Mouse (Mus musculus) layer of hippocampus, adult 9-10 months (tissue): Measurements from ENCODE around the gene Pnkd.
"Not testable (repeated sequence)": the region's sequence is repeated elsewhere in the genome, so short reads cannot be mapped to it uniquely, and the experiment has no call there.

Source experiments
- DNase-seq: peaks from one replicate; pipeline ENCODE4 v3.0.0; 2022; ENCODE audit warnings: low spot score

Gene Pnkd

DNA sequence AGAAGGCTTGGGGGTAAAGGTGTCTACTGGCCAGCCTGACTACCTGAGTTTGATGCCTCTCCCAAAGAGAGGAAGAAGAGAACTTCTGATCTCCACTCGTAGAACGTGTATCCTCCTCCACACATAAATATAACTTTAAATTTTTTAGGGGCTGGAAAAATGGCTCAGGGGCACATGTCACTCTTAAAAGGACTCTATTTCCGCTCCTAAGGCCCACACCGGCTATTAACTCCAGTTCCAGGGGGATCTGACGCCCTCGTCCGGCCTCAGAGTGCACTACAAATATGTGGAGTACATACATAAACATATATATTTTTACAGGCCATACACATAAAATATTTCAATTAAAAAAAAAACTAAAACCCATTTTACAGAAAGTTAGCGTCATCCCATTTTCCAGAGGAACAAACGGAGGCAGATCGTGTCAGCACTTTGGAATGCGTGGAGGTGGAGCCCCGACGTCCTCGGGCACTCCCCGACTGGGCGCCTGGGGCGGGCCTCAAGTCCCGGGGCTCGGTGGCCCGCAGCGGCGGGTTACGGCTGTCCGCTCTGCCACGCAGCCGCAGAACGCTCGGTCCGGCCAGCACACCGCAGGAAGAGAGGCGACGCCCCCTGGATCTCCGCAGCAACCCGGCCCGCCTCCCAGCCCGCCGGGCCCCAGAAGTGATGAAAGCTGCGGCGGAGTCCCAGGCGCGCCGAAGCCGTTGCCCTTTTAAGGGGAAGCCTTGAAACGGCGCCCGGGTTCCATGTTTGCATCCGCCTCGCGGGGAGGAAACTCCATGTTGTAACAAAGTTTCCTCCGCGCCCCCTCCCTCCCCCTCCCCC, 106.4 kb downstream of the Pnkd start, which contains the start of gene Ctdsp1:
Gene Ctdsp1 (plus strand): TSS at position 586 of the 825 bp plus-strand sequence.
- DNase-seq = peak; percentile 90

DNA sequence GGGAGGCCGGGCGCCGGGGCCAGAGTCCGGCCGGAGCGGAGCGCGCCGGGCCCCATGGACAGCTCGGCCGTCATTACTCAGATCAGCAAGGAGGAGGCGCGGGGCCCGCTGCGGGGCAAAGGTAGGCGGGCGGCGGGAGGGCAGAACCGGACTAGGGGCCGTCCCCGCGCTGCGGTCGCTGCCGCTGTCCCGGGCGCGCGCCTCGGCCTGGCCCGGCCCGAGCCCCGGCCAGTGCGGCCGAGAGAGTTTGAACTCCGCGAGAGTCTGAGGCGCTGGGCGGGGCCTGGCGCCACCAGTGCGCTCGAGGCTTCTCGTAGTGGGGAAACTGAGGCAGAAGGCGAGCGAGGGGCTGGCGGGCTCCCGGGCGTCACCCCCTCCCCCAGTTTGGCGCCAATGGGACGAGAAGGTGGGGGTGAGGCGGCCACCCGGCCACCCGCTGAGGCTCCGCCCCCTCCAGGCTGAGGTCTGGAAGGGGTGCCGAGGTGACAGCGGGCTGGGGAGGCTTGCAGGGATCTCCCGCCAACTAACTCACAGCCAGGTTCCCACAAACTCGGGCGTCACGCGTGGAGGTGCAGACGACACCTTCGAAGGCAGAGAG, 107.2 kb downstream of the Pnkd start:
- DNase-seq = no peak

DNA sequence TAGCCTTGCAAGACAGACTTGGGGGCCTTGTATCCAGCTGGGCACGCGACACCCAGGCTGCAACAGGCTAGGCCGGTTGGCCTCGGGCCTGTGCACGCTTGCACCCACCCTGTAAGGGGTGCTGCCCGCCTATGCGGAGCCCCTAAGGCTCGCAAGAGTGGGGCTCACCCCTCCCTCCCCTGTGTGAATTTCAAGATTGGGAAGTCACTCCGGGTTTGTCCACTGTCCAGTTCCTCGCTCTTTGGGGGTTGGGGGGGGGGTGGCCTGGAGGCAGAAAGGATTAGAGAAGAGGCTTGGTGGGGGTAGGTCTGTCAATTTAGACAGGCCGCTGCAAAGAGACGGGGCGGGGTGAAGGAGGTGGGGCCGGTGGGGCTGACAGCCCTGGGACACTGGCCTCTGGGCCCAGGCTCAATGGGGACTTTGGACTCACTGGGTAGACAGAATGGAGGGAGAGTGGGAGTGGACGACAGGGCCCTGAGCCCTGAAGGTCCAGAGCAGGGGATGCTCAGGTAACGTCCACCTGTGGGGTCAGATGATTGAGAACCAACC, 107.8 kb downstream of the Pnkd start:
- no peak for DNase-seq

DNA sequence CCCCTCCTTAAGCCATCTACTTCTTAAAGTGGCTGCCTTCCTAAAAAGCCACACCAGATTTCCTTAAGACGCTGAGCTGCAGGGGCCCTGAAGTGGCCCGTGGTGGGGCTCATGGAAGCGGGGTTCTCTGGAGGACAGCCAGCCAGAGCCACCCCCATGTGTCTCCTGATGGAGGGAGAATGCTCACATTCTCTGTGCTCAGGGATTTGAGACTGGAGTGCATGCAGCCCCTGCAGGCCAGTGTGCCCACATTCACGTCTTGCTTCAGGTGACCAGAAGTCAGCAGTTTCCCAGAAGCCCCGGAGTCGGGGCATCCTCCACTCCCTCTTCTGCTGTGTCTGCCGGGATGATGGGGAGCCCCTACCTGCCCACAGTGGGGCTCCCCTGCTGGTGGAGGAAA, 108.3 kb downstream of the Pnkd start:
- DNase-seq = no peak

DNA sequence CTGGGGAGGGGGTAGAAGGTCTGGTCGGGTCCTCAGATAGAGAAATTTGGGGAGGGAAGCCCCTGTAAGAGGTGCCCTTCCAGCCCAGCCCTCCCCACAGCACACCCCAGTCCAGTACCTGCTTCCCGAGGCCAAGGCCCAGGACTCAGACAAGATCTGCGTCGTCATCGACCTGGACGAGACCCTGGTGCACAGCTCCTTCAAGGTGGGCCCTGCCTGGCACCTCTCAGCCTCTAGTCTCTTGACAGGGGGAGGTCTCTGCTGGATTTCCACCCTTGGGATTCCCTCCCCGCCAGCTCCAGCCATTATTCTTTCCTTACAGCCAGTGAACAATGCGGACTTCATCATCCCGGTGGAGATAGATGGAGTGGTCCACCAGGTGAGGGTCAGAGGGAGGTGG, 109.0 kb downstream of the Pnkd start:
- DNase-seq = no peak

DNA sequence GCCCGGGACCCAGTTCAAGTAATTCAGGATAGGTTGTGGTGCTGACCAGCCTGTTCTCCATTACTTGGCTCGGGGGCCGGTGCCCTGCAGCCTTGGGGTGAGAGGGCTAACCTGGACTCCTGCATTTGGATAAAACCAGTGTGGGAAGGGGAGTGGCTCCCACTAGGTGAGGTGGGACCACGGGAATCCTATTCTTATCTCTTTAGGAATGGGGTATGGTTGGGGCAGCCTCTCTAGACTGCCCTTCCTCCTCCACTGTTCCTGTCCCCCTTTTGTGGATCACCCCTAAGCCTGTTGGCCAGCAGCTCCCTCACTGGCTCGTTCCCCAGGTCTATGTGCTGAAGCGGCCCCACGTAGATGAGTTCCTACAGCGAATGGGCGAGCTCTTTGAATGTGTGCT, 109.6 kb downstream of the Pnkd start:
- DNase-seq = no peak

DNA sequence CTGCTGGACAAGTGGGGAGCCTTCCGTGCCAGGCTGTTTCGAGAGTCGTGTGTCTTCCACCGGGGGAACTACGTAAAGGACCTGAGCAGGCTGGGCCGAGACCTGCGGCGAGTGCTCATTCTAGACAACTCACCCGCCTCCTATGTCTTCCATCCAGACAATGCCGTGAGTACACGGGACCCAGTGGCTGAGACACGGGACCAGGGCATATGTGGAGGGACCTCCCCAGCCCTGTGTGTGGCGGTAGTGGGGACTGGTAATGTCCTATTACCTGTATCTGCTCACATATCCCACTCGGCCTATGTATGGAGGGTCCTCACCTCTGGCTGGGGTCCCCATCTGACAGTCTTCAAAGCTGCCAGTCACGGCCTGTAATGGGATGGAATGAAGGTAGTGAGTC, 110.1 kb downstream of the Pnkd start:
- no peak for DNase-seq

DNA sequence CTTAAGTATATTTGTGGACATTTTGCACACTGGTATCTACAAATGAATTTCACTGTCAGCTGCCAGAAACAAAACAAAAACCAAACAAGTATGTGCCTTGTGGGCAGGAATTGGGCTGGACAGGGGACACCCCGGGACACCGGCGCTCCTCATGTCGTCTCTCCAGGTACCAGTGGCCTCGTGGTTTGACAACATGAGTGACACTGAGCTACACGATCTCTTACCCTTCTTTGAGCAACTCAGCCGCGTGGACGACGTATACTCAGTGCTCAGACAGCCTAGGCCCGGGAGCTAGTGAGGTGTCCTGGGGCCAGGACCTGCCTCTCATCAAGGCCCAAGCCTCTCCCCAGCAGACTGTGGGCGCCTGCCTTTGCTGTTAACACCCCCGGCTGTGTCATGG, 110.6 kb downstream of the Pnkd start:
- no peak for DNase-seq

DNA sequence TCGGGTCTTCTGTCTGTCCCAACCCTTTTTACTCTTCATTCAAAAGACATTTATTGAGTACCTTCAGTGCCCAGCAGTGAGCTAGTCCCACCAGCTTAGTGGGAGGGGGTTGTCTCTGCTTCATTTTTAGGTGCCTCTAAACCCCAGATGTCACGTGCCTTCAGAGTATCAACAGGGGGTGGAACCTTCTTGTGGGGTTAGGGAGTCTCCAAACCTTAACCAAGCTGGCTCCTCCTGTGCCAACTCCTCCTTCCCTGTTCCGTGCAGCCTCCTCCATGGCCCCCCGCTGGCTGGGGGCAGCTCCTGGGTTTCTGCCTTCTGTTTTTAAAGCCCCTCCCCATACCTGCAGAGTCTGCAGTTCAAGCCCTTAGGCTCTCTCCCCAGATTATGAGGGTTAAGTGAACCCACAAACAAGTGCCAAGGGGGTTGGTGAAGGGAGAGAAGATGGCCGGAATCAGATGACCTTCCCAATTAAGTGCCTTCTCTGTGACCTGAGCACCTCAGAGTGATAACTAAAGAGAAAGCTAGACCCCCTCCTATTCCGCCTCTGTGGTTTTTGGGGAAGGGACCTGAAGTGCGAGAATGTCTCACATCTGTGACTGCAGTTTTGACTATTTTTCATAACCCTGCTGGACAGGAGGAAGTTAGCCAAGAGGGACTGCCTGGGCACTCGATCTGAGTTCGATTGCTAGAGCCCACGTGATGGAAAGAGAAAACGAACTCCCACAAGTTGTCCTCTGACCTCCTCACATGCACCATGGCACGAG, 111.9 kb downstream of the Pnkd start:
- not testable (repeated sequence) for DNase-seq

DNA sequence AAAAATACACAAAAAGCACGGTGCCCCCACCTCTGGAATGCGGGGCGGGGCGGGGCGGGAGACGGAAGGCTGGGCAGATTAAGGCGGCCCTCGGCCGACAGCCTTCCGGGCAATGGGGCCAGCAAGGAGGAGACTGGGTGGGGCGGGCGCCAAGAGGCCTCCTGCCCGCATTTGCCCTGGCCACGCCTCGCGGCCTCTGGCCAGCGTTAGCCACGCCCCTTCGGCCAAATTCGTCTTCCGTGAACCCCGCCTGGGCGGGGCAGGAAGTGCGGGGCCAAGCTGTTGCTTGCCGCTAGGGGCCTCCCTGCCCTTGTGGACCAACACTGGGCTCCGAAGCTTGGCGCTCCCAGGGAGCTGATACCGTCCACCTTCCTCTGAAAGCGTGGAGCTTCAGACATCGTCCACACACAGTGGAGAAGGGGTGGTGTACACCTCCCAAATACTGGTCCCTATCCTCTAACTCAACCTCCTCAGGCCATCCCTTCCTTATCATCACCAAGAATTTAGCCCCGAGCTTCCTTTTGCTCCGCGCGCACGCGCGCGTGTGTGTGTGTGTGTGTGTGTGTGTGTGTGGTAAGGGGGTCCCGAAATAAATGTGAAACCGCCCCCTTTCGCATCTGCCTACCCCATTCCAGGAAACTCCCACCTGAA, 112.7 kb downstream of the Pnkd start:
- peak; percentile 77 for DNase-seq

DNA sequence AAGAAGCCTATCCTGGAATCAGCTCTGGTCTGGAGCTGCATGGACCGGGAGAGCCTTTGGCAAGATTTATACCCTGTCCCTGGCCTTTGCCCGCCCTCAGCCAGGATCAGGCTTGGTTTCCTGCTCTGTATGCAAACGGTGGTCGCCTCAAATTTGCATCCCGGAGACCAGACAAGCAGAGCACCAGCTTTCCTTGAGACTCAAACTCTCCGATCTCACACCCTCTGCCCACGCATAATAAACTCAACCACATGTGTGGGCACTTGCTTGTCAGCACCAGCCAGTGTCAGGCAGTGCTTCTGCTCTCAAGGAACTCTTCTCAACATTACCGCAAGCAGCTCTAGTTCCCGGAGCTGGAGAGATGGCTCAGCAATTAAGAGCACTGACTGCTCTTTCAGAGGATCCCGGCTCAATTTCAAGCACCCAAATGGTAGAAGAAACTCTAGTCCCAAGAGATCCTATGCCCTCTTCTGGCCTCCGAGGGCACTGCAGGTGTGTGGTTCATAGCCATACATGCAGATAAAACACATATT, 113.3 kb downstream of the Pnkd start:
- DNase-seq = no peak

DNA sequence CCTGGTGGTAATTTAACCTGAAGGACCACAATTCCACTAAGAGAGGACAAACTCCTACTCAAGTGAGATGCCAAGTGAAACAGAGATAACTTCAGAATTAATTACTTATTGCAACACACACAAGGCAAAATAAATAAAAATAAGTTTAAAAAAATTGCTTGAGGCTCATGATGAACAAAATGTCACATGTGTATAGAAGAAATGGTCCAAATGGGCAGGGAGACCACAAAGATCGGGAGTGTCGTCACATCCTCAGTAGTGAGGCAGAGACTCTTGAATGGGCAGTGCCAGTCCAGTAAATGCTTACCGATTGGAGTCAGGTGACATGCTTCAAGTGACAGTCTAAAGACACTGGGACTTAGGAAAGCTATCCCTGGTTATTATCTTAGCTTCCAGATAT, 115.8 kb downstream of the Pnkd start:
- no peak for DNase-seq

DNA sequence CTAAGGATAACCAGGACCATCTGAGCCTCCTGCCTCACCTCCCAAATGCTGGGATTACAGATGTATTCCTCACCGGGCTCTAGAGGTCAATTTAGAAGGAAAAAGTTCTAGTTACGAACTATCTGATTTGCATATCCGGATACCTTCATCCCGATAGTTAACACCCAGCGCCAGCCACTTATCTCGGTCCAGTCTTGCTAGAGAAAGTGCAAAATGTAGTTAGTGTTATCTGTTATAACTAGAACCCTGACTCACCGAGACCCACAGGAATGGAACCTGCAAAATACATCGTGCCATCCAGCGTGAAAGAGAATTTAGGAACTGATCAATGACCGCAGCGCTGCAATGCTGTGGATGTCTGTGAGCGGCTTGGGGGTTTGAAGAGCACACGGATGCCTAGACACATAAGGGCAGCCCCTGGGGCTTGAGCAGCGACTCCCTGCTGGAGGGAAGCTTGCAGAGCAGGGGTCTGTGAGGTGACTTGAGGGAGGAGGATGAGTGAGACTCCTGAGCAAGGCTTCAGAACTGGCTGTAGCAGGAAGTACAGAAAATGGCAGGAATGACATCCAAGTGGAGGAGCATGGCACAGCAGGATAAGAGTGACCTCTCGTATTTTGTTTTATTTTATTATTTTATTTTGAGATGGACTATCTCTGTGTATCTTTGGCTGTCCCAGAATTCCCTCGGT, 116.4 kb downstream of the Pnkd start:
- DNase-seq = no peak
